Mouse (Mus musculus): ENCODE measurements around the gene A930004D18Rik.
A peak's percentile ranks its signal among the peaks of the same experiment; 100 is the strongest.

A930004D18Rik gene

GRCm38 (mm10) chr2:18037491-18037890, at the start of gene A930004D18Rik:
A930004D18Rik (minus strand) TSS chr2:18037737.
- no peak for DNase-seq (ENCODE audit: low read depth, low spot score)

- no peak for DNase-seq (ENCODE audit: low read depth, low spot score)
Measured at GRCm38 (mm10) chr2:18080182-18080860, 42.8 kb upstream of the A930004D18Rik start.

- DNase-seq (ENCODE audit: low read depth, low spot score): no peak
Measured at GRCm38 (mm10) chr2:18071947-18072346, 34.4 kb upstream of the A930004D18Rik start.

DNA sequence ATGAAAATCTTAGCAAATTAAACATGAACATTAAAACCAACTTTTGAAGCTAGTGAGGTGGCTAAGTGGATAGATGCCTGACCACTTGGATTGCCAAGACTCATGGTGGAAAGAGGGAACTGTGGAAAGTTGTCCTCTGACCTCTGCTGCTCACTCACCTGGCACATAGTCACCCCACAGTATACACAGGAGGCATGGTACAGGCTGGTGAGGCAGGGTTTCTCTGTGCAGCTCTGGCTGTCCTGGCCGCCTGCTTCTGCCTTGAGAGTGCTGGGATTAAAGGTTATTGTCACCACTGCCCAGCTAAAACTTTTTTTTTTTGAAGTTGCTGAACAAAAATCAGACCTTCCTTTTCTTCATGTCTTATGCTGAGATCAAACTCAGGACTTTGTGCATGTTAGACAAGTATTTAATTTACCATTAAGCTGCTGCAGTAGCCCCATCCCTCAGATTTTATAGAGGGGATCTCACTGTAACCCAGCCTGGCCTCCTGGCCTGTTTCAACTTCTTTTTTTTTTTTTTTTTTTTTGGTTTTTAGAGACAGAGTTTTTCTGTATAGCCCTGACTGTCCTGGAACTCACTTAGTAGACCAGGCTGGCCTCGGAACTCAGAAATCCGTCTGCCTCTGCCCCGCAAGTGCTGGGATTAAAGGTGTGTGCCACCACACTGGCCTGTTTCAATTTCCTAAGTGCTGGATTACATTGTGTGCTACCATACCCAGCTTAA, 30.7 kb upstream of the A930004D18Rik start:
- no peak for DNase-seq (ENCODE audit: low read depth, low spot score)

DNA sequence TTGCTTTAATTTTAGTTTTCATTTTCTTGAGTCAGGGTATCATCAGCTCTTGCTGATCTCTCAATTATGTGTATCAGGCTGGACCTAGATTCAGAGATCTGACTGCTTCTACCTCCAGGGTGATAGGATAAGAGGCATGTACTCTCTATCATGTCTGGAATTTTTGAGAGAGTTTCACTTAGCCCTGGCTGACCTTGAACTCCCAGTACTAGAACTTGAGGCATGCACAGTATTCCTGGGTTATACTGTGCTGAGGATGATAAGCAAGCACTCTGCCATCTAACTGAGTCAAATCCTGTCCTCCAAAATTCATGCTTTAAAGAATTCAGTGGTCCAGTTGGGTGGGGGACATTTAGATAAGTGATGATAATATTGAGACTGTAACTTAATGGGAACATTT, 28.9 kb upstream of the A930004D18Rik start:
- DNase-seq (ENCODE audit: low read depth, low spot score): no peak

DNA sequence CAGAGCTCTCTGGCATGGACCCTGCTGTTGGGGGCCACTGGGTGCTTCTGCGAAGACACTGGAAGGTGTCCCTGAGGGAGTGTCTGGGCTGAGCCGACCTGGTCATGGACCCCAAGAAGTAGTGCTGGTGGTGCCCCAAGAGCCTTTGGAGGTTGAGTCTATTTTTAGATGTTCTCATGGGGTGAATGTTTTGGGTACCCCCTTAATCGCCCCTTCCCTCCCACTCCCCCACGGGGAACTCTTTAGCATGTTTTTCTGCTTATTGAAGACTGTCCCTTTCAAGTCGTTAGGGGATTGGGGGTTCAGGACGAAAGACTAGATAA, 28.1 kb upstream of the A930004D18Rik start:
- no peak for DNase-seq (ENCODE audit: low read depth, low spot score)

GRCm38 (mm10) chr2:18064941-18065707, 27.6 kb upstream of the A930004D18Rik start:
- DNase-seq (ENCODE audit: low read depth, low spot score): peak; percentile 71

DNA sequence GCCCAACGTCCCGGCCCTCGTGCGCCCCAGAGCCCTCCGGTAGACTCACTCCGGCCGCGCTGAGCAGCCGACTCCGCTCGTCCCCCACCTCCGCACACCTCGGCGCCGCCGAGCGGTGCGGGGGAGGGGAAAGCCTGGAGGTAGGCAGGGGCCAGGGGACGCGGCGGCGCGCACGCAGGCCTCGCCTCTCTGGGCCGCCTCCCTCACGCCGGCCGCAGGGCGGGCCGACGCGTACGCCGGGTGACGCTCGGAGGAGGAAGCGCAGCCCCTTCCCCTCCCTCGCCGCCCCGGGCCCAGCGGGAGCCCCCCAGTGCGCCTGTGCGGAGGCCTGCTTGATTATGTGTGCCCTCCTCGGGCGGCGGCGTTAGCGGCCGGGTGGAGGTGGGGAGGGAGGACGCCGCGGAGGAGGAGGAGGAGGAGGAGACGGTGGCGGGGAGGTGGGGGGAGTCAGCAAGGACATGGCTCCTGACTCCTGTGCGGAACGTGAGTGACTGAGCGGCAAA, 26.9 kb upstream of the A930004D18Rik start:
- DNase-seq (ENCODE audit: low read depth, low spot score): peak; percentile 92

GRCm38 (mm10) chr2:18063763-18064251, 26.3 kb upstream of the A930004D18Rik start:
- peak; percentile 58 for DNase-seq (ENCODE audit: low read depth, low spot score)

DNA sequence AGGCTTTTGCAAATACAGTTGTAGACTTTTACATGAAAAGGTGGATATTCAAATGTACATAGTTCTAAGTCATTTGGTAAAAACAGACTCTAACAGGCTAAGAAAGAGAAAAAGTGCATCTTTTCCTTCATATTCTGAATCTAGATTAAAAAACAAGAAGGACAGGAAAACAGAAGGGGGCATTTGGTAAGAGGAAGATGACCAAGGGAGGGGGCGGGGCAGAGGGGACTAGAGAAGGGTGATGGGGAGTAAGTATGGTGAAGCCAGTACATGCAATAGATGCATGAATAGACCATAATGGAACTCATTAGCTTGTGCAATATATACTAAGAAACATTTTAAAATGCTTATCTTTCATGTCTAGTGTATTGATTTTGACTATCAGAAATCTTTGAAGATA, 22.9 kb upstream of the A930004D18Rik start:
- no peak for DNase-seq (ENCODE audit: low read depth, low spot score)

DNA sequence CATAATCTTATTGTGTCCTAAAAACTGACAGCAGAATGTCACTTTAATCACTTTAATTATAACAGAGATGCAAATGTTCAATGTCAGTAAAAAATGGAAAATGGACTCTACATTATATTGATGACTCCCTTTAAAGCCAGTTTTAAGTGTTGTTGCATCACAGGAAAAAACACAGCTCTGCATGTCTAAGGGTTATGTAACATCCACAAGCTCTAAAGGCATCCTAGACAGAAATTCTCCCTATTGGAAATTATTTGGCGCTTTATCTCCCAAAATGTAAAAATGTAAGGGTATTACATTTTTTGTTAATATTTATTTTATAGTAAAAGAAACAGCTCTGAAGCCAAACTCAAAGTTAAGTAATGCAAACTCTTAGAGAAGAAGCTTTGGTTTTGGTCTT, 22.4 kb upstream of the A930004D18Rik start:
- no peak for DNase-seq (ENCODE audit: low read depth, low spot score)

GRCm38 (mm10) chr2:18059063-18059462, 21.5 kb upstream of the A930004D18Rik start:
- no peak for DNase-seq (ENCODE audit: low read depth, low spot score)

DNA sequence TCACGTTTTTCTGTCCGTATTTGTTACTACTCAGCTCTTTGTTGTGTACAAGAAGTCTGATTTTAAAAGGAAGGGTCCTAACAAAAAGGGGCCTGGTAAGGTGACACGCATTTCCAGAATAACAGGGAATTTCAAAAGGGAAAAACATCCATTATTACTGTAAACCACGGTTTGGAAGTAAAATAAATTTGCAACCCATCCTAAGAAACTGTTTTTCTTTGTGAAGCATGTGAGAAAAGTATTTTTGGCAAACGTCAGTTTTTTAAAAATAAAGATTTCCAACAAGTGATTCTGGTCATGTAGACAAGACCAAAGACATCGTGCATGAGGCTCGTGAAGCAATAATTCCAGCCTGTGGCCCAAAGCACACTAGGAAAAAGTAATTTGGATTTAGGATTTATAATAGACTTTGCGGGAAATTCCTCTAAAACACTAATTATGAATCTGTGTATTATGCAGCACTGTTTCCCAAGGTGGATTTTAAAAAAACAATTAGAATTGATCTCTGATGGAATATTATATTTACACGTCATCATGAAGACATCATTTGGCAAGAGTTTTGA, 20.7 kb upstream of the A930004D18Rik start:
- no peak for DNase-seq (ENCODE audit: low read depth, low spot score)

DNA sequence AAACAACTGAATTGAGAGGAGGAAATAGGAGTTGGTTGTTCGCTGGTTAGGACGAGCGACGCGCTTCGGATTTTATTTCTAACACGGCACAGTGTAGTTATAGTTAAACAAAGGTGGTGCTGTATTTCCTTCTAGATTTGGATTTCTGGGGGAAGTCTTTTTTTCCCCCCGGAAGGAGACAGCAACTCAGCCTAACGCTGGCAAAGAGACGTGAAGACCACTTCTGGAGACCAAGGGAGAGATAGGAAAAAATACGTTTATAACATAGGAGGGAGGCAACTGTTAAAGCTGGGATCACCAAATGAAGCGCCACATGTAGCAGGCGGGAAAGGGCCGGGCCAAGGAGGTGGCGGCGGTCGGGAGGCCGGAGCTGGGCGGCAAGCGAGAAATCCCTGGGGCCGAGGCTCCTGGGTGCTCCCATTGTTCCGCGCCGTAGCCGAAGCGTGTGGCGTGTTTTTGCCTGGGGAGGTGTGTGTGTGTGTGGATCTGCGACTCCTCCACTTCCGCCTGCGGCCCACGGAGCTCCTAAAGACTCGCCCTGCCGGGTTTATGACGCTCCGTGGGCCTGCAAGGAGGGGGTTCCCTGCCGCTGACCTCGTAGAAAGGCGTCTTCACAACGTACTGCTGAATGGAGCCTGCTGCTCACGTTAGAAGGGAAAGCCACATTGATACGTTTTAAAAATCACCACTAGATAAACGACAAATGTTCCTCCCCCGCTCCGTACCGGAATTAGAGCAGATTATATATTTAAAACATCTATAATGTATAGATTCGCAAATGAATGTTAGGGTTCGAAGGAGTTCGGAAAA, 20.0 kb upstream of the A930004D18Rik start:
- peak; percentile 50 for DNase-seq (ENCODE audit: low read depth, low spot score)

- peak; percentile 96 for DNase-seq (ENCODE audit: low read depth, low spot score)
Measured at GRCm38 (mm10) chr2:18056786-18057255, 19.3 kb upstream of the A930004D18Rik start.

GRCm38 (mm10) chr2:18055929-18056785, 18.6 kb upstream of the A930004D18Rik start:
- peak; percentile 93 for DNase-seq (ENCODE audit: low read depth, low spot score)

DNA sequence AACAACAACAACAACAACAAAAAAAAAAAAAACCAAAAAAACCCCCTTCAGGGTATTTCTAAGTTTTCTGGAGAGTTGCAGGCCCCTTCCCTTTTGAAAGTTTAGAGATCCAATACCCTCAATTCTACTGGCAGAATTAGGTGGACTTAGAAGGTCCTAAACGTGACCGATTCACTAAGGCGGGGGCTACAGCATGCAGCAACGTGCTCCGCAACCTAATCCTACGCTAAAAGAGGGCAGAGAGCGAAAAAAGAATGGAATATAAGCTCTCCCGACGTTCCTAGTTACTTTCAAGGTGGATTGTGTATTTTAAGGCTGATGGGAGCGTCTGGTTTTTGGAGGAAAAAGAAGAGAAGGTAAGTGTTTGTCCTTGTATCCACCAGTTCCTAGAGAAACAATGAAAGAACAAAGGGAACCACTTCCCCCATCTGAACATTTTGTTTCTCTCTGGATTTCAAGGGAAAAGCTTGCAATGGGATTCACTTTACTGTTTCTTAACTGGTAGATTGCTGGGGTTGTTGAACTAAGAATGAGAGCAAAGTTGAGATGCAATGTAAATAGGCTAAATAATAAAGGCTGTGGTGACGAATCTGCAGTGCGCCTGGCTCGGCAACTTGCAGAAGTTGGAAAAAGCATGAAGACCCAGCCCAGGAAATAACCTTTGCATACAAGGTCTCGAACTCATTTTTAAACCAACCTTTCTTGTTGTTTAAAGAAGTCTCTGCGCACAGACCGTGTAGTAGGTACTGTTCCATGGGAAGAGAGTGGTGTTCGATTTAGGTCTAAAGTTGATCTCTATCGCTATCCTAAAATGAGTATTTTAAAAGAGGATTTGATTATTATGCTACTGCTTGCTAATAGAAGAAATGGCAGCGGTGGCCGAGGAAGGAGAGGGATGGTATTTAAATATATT, 17.7 kb upstream of the A930004D18Rik start, which contains the start of gene Mllt10:
Gene Mllt10, plus strand, starts transcription at position 222 of the 913 bp plus-strand sequence.
- DNase-seq (ENCODE audit: low read depth, low spot score): no peak

GRCm38 (mm10) chr2:18053951-18054530, 16.5 kb upstream of the A930004D18Rik start:
- no peak for DNase-seq (ENCODE audit: low read depth, low spot score)
